Mouse (Mus musculus): ENCODE measurements around the gene Myl6b. TPM values are rescaled to one million over a fixed set of nuclear protein-coding genes. Genes with fewer than 3 reads are reported as not detected.
A peak's percentile ranks its signal among the peaks of the same experiment; 100 is the strongest.
"Not testable (repeated sequence)": the region's sequence is repeated elsewhere in the genome, so short reads cannot be mapped to it uniquely, and the experiment has no call there.

The Myl6b gene
- polyA plus RNA-seq, 1 experiment from 2014 or later, result 3.0 TPM

- Histone ChIP-seq H3K27ac (ENCODE audit: low read depth, low read length) (no peak overlapping the region), H3K4me1 (replicated peaks; ENCODE audit: control insufficient read depth, insufficient read depth, low read length) (no peaks in the 10 kb centered on the region), H3K9me3 (ENCODE audit: control insufficient read depth, low read length) (no peaks in the 10 kb centered on the region), H3K4me2 (ENCODE audit: low read depth, low read length, severe bottlenecking) (no peak overlapping the region), H3K36me3 (ENCODE audit: control insufficient read depth, insufficient read depth, low read length) (no peaks in the 10 kb centered on the region; the same call in 1 of the 2 replicates), H3K27me3 (ENCODE audit: control insufficient read depth, insufficient read depth, low read length) (no peaks in the 10 kb centered on the region), H3K9ac (ENCODE audit: low read length) (no peak overlapping the region), H3K4me3 (ENCODE audit: low read depth, low read length) (no peak overlapping the region)
- DNase-seq (ENCODE audit: low spot score) (no peak), ATAC-seq (replicated peaks; ENCODE audit: low FRiP score) (no peak)
- 88% methylated on average over 11 of the region's 11 CpGs for WGBS
These were observed 11.8 kb upstream of the Myl6b start for GRCm38 (mm10) chr10:128510301-128510700.

DNA sequence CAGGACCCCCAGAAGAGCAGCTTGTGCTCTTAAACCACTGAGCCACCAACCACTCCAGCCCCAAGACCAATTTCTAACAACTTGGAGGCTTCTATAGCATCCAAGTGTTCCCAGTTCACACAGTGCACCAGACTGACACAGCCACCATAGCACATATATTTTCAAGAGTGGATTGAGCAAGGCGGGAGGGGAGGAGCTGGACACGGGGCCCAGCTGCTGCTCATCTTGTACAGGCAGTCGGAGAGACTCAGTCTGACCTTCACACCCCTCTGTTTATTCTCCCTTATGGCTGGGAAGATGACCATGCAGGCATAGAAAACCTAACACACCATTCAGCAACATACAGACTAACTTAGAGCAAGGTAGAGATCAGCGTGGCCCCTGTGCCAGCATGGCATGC, 11.3 kb upstream of the Myl6b start:
- H3K4me1 ChIP-seq (replicated peaks; ENCODE audit: control insufficient read depth, insufficient read depth, low read length), result no peaks in the 10 kb centered on the region
- DNase-seq (ENCODE audit: low spot score) (no peak), ATAC-seq (replicated peaks; ENCODE audit: low FRiP score) (no peak)
- H3K4me3 ChIP-seq (ENCODE audit: low read depth, low read length), result no peak overlapping the region
- 85% methylated on average over 4 of the region's 4 CpGs for WGBS
- no peak overlapping the region for H3K27ac ChIP-seq (ENCODE audit: low read depth, low read length)
- H3K9me3 ChIP-seq (ENCODE audit: control insufficient read depth, low read length), result no peaks in the 10 kb centered on the region
- H3K36me3 ChIP-seq (ENCODE audit: control insufficient read depth, insufficient read depth, low read length), result no peaks in the 10 kb centered on the region; the same call in 1 of the 2 replicates
- H3K27me3 ChIP-seq (ENCODE audit: control insufficient read depth, insufficient read depth, low read length), result no peaks in the 10 kb centered on the region
- no peak overlapping the region for H3K4me2 ChIP-seq (ENCODE audit: low read depth, low read length, severe bottlenecking)
- no peak overlapping the region for H3K9ac ChIP-seq (ENCODE audit: low read length)

DNA sequence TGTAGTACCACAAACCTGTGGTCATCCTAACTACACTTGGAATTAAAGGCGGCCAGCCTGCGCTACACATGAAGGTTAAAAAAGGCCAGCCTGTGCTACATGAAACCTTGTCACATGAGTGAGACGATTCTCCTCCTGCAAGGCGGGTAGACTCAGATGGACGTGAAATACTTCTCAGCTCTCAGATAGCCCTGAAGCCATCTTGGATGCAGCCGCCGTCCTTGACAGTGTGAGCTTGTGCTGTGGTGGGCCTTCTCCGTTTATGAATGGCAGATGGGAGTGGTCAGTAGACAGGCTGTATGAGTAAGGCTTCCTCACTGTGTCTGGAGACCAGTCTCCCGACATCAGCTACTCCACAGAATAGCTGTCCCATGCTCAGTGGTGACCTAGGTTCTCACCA, 10.7 kb upstream of the Myl6b start:
- WGBS, result 88% methylated on average over 9 of the region's 9 CpGs
- no peaks in the 10 kb centered on the region for H3K4me1 ChIP-seq (replicated peaks; ENCODE audit: control insufficient read depth, insufficient read depth, low read length)
- H3K9me3 ChIP-seq (ENCODE audit: control insufficient read depth, low read length), result no peaks in the 10 kb centered on the region
- no peaks in the 10 kb centered on the region; the same call in 1 of the 2 replicates for H3K36me3 ChIP-seq (ENCODE audit: control insufficient read depth, insufficient read depth, low read length)
- no peak overlapping the region for H3K27ac ChIP-seq (ENCODE audit: low read depth, low read length)
- ATAC-seq (replicated peaks; ENCODE audit: low FRiP score), result no peak
- H3K4me3 ChIP-seq (ENCODE audit: low read depth, low read length), result no peak overlapping the region
- H3K27me3 ChIP-seq (ENCODE audit: control insufficient read depth, insufficient read depth, low read length), result no peaks in the 10 kb centered on the region
- no peak overlapping the region for H3K4me2 ChIP-seq (ENCODE audit: low read depth, low read length, severe bottlenecking)
- H3K9ac ChIP-seq (ENCODE audit: low read length), result no peak overlapping the region
- DNase-seq (ENCODE audit: low spot score), result peak; percentile 25

GRCm38 (mm10) chr10:128508260-128508659, 9.8 kb upstream of the Myl6b start:
- peak; percentile 33 for DNase-seq (ENCODE audit: low spot score)
- Histone ChIP-seq H3K27ac (ENCODE audit: low read depth, low read length) (no peak overlapping the region), H3K9ac (ENCODE audit: low read length) (no peak overlapping the region), H3K36me3 (ENCODE audit: control insufficient read depth, insufficient read depth, low read length) (no peaks in the 10 kb centered on the region; the same call in 1 of the 2 replicates), H3K27me3 (ENCODE audit: control insufficient read depth, insufficient read depth, low read length) (no peaks in the 10 kb centered on the region), H3K4me1 (replicated peaks; ENCODE audit: control insufficient read depth, insufficient read depth, low read length) (no peaks in the 10 kb centered on the region), H3K9me3 (ENCODE audit: control insufficient read depth, low read length) (no peaks in the 10 kb centered on the region), H3K4me3 (ENCODE audit: low read depth, low read length) (no peak overlapping the region), H3K4me2 (ENCODE audit: low read depth, low read length, severe bottlenecking) (no peak overlapping the region)
- 85% methylated on average over 9 of the region's 9 CpGs for WGBS
- ATAC-seq (replicated peaks; ENCODE audit: low FRiP score), result no peak

DNA sequence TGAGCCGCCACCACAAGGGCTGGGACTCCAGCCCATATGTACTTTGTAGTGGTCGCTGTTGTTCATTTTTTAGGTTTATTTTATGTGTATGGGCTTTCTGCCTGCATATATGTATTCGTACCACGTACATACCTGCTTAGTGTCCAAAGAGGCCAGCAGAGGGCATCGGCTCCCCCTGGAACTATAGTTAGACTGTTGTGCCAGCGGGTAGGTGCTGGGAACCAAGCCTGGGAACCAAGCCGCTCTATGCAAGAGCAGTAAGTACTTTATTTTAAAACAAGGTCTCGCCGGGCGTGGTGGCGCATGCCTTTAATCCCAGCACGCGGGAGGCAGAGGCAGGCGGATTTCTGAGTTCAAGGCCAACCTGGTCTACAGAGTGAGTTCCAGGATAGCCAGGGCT, 7.5 kb upstream of the Myl6b start:
- ATAC-seq (replicated peaks; ENCODE audit: low FRiP score), result no peak
- H3K9me3 ChIP-seq (ENCODE audit: control insufficient read depth, low read length), result no peaks in the 10 kb centered on the region

DNA sequence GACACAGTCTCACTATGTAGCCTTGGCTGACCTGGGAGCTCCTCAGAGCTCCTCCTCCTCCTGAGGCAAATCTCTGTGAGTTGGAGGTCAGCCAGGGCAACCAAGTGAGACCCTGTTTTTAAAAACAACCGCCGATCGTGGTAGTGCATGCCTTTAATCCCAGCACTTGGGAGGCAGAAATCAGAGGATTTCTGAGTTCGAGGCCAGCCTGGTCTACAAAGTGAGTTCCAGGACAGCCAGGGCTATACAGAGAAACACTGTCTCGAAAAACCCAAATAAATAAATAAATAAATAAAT, 6.8 kb upstream of the Myl6b start:
- H3K27me3 ChIP-seq (ENCODE audit: control insufficient read depth, insufficient read depth, low read length); H3K4me2 ChIP-seq (ENCODE audit: low read depth, low read length, severe bottlenecking); H3K9me3 ChIP-seq (ENCODE audit: control insufficient read depth, low read length); H3K27ac ChIP-seq (ENCODE audit: low read depth, low read length); H3K36me3 ChIP-seq (ENCODE audit: control insufficient read depth, insufficient read depth, low read length); H3K4me1 ChIP-seq (replicated peaks; ENCODE audit: control insufficient read depth, insufficient read depth, low read length); DNase-seq (ENCODE audit: low spot score); H3K9ac ChIP-seq (ENCODE audit: low read length); ATAC-seq (replicated peaks; ENCODE audit: low FRiP score); H3K4me3 ChIP-seq (ENCODE audit: low read depth, low read length): not testable (repeated sequence)
- 90% methylated on average over 5 of the region's 5 CpGs for whole genome bisulfite sequencing

More for the DNA sequence above, 7.5 kb upstream of the Myl6b start:
- Histone ChIP-seq H3K27ac (ENCODE audit: low read depth, low read length) (no peak overlapping the region), H3K27me3 (ENCODE audit: control insufficient read depth, insufficient read depth, low read length) (no peaks in the 10 kb centered on the region), H3K4me1 (replicated peaks; ENCODE audit: control insufficient read depth, insufficient read depth, low read length) (no peaks in the 10 kb centered on the region), H3K36me3 (ENCODE audit: control insufficient read depth, insufficient read depth, low read length) (no peaks in the 10 kb centered on the region), H3K9ac (ENCODE audit: low read length) (no peak overlapping the region), H3K4me3 (ENCODE audit: low read depth, low read length) (no peak overlapping the region), H3K4me2 (ENCODE audit: low read depth, low read length, severe bottlenecking) (no peak overlapping the region)
- WGBS, result 92% methylated on average over 14 of the region's 14 CpGs
- peak; percentile 50 for DNase-seq (ENCODE audit: low spot score)

- Histone ChIP-seq H3K4me2 (ENCODE audit: low read depth, low read length, severe bottlenecking) (no peak overlapping the region), H3K4me3 (ENCODE audit: low read depth, low read length) (no peak overlapping the region), H3K9me3 (ENCODE audit: control insufficient read depth, low read length) (no peaks in the 10 kb centered on the region), H3K4me1 (replicated peaks; ENCODE audit: control insufficient read depth, insufficient read depth, low read length) (no peaks in the 10 kb centered on the region), H3K36me3 (ENCODE audit: control insufficient read depth, insufficient read depth, low read length) (no peaks in the 10 kb centered on the region), H3K27me3 (ENCODE audit: control insufficient read depth, insufficient read depth, low read length) (no peaks in the 10 kb centered on the region), H3K27ac (ENCODE audit: low read depth, low read length) (no peak overlapping the region), H3K9ac (ENCODE audit: low read length) (no peak overlapping the region)
- DNase-seq (ENCODE audit: low spot score), result no peak
- no peak for ATAC-seq (replicated peaks; ENCODE audit: low FRiP score)
- 80% methylated on average over 9 of the region's 9 CpGs for WGBS
These were observed 6.3 kb upstream of the Myl6b start for GRCm38 (mm10) chr10:128504641-128505370.

GRCm38 (mm10) chr10:128504012-128504411, 5.5 kb upstream of the Myl6b start:
- H3K27ac ChIP-seq (ENCODE audit: low read depth, low read length), result no peak overlapping the region
- no peak overlapping the region for H3K4me3 ChIP-seq (ENCODE audit: low read depth, low read length)
- H3K4me1 ChIP-seq (replicated peaks; ENCODE audit: control insufficient read depth, insufficient read depth, low read length), result no peaks in the 10 kb centered on the region
- no peak for ATAC-seq (replicated peaks; ENCODE audit: low FRiP score)
- no peaks in the 10 kb centered on the region for H3K9me3 ChIP-seq (ENCODE audit: control insufficient read depth, low read length)
- no peak overlapping the region for H3K9ac ChIP-seq (ENCODE audit: low read length)
- 92% methylated on average over 3 of the region's 3 CpGs for WGBS
- H3K27me3 ChIP-seq (ENCODE audit: control insufficient read depth, insufficient read depth, low read length), result no peaks in the 10 kb centered on the region
- H3K36me3 ChIP-seq (ENCODE audit: control insufficient read depth, insufficient read depth, low read length), result no peaks in the 10 kb centered on the region
- DNase-seq (ENCODE audit: low spot score), result no peak
- H3K4me2 ChIP-seq (ENCODE audit: low read depth, low read length, severe bottlenecking), result no peak overlapping the region

DNA sequence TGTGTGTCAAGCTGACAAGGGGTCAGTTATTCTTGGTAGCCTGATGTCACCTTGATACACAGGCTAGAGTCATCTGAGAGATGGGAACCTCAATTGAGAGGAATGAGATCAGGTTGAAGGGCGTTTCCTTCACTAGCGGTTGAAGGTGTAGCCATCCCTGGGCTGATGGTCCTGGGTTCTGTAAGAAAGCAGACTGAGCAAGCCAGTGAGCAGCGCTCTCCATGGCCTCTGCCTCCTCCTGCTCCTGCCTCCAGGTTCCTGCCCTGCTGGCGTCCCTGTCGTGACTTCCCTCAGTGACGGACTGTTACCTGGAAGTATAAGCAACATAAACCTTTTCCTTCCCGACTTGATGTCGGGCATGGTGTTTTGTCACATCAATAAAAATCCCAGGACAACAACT, 5.0 kb upstream of the Myl6b start:
- DNase-seq (ENCODE audit: low spot score) (no peak), ATAC-seq (replicated peaks; ENCODE audit: low FRiP score) (no peak)
- Histone ChIP-seq H3K27me3 (ENCODE audit: control insufficient read depth, insufficient read depth, low read length) (no peaks in the 10 kb centered on the region), H3K4me3 (ENCODE audit: low read depth, low read length) (no peak overlapping the region), H3K9me3 (ENCODE audit: control insufficient read depth, low read length) (no peaks in the 10 kb centered on the region), H3K27ac (ENCODE audit: low read depth, low read length) (no peak overlapping the region), H3K4me1 (replicated peaks; ENCODE audit: control insufficient read depth, insufficient read depth, low read length) (no peaks in the 10 kb centered on the region), H3K36me3 (ENCODE audit: control insufficient read depth, insufficient read depth, low read length) (no peaks in the 10 kb centered on the region), H3K4me2 (ENCODE audit: low read depth, low read length, severe bottlenecking) (no peak overlapping the region), H3K9ac (ENCODE audit: low read length) (no peak overlapping the region)
- WGBS, result 78% methylated on average over 8 of the region's 8 CpGs
